Mouse (Mus musculus): ENCODE data around the gene Ccnk.

GRCm38 (mm10) chr12:108233736-108234135, 54.4 kb downstream of the Ccnk start:
- TF ChIP-seq POLR2A (IDR thresholded peaks at IDR 0.05; ENCODE audit: insufficient read length, low read depth): no peak
- no peak for TF ChIP-seq E2F4 (IDR thresholded peaks at IDR 0.05; ENCODE audit: insufficient read depth)
- TF ChIP-seq USF1 (IDR thresholded peaks at IDR 0.05; ENCODE audit: low read depth): no peak
- TF ChIP-seq TCF12 (IDR thresholded peaks at IDR 0.05; ENCODE audit: insufficient read depth, poor library complexity, severe bottlenecking): no peak

Measured in myocyte (in vitro differentiated cells).